Mouse (Mus musculus): Measurements from ENCODE around the gene Jtb. TPM values are rescaled to one million over a fixed set of nuclear protein-coding genes. Genes with fewer than 3 reads are reported as not detected.

The Jtb gene
- total and polyA plus RNA-seq, 2 experiments from 2014 or later: 52.5 to 115 TPM

DNA sequence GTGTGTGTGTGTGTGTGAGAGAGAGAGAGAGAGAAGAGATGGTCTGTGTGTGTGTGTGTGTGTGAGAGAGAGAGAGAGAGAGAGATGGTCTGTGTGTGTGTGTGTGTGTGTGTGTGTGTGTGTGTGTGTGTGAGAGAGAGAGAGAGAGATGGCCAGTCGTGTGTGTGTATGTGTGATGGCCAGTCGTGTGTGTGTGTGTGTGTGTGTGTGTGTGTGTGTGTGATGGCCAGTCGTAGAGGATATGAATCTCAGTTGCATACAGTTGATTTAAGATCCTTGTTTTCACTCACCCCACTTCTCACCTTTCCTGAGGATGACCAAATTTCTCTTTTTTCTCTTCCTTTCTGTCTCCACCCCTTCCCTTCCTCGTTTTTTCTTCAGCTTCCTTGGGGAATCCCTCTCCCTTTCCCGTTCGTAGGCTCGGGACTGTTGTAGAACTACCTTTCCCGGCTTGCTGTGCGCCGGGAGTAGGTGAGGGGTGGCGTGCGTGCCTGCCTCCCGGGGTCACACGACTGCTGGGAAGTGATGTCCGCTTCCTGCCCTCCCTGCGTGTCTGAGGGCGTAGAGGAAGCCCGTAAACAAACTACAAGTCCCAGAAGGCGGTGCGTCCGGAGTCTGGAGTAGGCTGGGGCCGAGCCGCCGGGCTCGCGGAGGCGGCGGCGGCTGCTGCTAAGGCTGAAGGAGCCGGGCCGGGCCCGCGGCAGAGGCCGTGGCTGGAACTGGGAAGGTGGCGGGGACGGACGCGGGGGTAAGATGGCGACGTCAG, 22.4 kb downstream of the Jtb start, which contains the start of gene Crtc2:
TSS of gene Crtc2 (plus strand) at position 511 of the 766 bp plus-strand sequence.
- TF ChIP-seq CTCF (IDR thresholded peaks at IDR 0.05; ENCODE audit: low read depth): no peak
- Histone ChIP-seq H3K4me3 (ENCODE audit: low read length) (peak within 1 kb of the TSS; percentile 97), H3K4me1 (ENCODE audit: insufficient read depth, low read length) (peaks cover 5% of the 10 kb centered on the region), H3K9me3 (ENCODE audit: low read length) (no peaks in the 10 kb centered on the region), H3K4me2 (ENCODE audit: low read depth, low read length) (peak within 1 kb of the TSS; percentile 89), H3K9ac (replicated peaks; ENCODE audit: low read length) (peak within 1 kb of the TSS; percentile 90), H3K36me3 (ENCODE audit: insufficient read depth, low read length) (peaks cover 12% of the 10 kb centered on the region), H3K27me3 (ENCODE audit: insufficient read depth, low read length) (no peaks in the 10 kb centered on the region), H3K27ac (peak within 1 kb of the TSS; percentile 89)
- 0% methylated on average over 38 of the region's 40 CpGs for WGBS
- peak; percentile 98 for DNase-seq (ENCODE audit: low spot score)
- ATAC-seq: peak; percentile 97

DNA sequence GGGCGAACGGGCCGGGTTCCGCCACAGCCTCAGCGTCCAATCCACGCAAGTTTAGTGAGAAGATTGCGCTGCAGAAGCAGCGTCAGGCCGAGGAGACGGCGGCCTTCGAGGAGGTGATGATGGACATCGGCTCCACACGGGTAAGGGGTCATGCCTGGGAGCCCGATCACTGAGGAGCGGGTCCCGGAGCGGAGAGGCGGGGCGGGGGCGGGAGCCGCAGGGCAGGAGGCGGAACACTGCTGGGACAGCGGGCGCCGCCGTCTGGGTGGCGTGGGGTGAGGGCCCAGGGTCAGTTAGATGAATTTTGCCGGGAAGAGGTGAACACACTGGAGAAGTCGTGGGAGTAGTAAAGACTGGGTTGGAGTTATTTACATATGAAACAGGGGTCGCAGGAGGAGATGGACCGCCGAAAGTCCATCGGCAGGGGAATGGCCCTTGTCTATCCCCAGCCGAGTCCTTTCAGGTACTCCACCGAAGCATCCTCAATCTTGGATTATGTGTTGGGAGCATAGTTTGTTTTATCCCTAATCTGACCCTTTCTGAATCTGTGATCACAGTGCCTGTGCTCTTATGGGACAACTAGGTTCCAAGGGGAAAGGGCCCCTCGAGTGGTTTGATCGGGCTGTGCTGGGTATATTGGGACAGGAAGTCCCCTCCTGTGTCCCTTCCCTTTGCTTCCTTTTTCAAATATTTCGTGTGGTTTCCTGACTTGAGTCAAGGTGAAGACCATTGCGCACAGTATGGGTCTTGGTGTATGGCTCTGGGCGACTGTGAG, 23.2 kb downstream of the Jtb start:
- Histone ChIP-seq H3K27me3 (ENCODE audit: insufficient read depth, low read length) (no peaks in the 10 kb centered on the region), H3K36me3 (ENCODE audit: insufficient read depth, low read length) (peaks cover 19% of the 10 kb centered on the region), H3K4me1 (ENCODE audit: insufficient read depth, low read length) (peaks cover 5% of the 10 kb centered on the region), H3K4me2 (ENCODE audit: low read depth, low read length) (peak overlapping the region; percentile 89), H3K9me3 (ENCODE audit: low read length) (no peaks in the 10 kb centered on the region), H3K4me3 (ENCODE audit: low read length) (peak overlapping the region; percentile 97), H3K9ac (replicated peaks; ENCODE audit: low read length) (peak overlapping the region; percentile 90), H3K27ac (peak overlapping the region; percentile 89)
- WGBS: under 1% methylated on average over 41 of the region's 41 CpGs
- TF ChIP-seq CTCF (IDR thresholded peaks at IDR 0.05; ENCODE audit: low read depth): no peak
- ATAC-seq (no peak; the same call in 1 of the 2 replicates), DNase-seq (ENCODE audit: low spot score) (no peak)

DNA sequence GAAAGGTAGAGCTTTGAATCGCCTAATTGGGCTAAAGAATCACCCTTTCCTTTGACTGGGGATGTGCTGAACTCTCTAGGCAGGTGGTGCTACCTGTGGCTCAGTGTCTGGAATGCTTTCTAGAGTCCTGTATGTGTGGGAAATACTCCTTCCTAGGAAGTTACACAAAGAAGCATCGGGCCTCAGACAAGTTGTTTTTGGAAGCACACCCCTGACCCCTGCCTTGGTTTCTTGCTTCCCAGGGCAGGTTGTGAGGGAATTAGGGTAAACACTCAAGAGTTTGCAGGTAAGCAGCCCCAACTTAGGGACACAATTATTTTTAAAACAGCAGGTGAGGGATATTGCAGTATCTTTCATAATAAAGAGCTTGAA, 23.8 kb downstream of the Jtb start:
- ATAC-seq (no peak), DNase-seq (ENCODE audit: low spot score) (no peak)
- Histone ChIP-seq H3K4me1 (ENCODE audit: insufficient read depth, low read length) (peaks cover 5% of the 10 kb centered on the region), H3K4me3 (ENCODE audit: low read length) (peak overlapping the region; percentile 97), H3K9me3 (ENCODE audit: low read length) (no peaks in the 10 kb centered on the region), H3K9ac (replicated peaks; ENCODE audit: low read length) (peak overlapping the region; percentile 90), H3K27ac (peak overlapping the region; percentile 89; the same call in 1 of the 2 replicates), H3K4me2 (ENCODE audit: low read depth, low read length) (peak overlapping the region; percentile 89), H3K36me3 (ENCODE audit: insufficient read depth, low read length) (peaks cover 24% of the 10 kb centered on the region), H3K27me3 (ENCODE audit: insufficient read depth, low read length) (no peaks in the 10 kb centered on the region)
- WGBS: 20% methylated on average over 2 of the region's 2 CpGs
- no peak for TF ChIP-seq CTCF (IDR thresholded peaks at IDR 0.05; ENCODE audit: low read depth)

DNA sequence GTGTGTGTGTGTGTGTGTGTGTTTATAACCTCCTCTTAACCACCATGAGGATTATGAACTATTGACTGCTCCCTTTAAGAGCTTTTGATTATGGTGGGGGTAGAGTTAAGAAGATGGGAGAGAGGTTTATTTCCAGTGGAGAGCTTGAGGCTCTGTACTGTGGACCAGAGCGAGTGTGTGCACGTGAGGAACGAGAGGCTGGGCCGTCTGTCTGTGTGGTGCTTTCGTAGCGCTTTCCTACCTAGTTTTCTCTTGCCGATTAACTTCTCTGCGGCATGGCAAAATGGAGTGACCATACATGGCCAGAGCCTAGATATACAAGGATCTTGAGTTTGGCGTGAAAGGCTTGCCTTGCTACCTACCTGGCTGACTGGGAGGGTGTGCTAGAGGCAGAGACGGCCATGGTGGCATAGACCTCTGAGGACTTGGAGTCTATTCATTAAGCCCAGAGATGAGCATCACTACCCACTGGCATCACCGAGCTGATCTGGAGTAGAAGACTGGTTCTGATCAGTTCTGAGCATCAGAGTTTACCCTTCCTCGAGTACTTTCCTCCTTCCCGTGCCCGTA, 24.5 kb downstream of the Jtb start:
- no peak for DNase-seq (ENCODE audit: low spot score)
- peaks cover 31% of the 10 kb centered on the region for H3K36me3 ChIP-seq (ENCODE audit: insufficient read depth, low read length)
- no peak overlapping the region for H3K9ac ChIP-seq (replicated peaks; ENCODE audit: low read length)
- H3K27ac ChIP-seq: no peak overlapping the region
- WGBS: 90% methylated on average over 14 of the region's 14 CpGs
- peaks cover 5% of the 10 kb centered on the region for H3K4me1 ChIP-seq (ENCODE audit: insufficient read depth, low read length)
- H3K27me3 ChIP-seq (ENCODE audit: insufficient read depth, low read length): no peaks in the 10 kb centered on the region
- H3K4me2 ChIP-seq (ENCODE audit: low read depth, low read length): peak overlapping the region; percentile 89; the same call in 1 of the 2 replicates
- ATAC-seq: no peak
- H3K4me3 ChIP-seq (ENCODE audit: low read length): no peak overlapping the region
- no peak for TF ChIP-seq CTCF (IDR thresholded peaks at IDR 0.05; ENCODE audit: low read depth)
- no peaks in the 10 kb centered on the region for H3K9me3 ChIP-seq (ENCODE audit: low read length)

DNA sequence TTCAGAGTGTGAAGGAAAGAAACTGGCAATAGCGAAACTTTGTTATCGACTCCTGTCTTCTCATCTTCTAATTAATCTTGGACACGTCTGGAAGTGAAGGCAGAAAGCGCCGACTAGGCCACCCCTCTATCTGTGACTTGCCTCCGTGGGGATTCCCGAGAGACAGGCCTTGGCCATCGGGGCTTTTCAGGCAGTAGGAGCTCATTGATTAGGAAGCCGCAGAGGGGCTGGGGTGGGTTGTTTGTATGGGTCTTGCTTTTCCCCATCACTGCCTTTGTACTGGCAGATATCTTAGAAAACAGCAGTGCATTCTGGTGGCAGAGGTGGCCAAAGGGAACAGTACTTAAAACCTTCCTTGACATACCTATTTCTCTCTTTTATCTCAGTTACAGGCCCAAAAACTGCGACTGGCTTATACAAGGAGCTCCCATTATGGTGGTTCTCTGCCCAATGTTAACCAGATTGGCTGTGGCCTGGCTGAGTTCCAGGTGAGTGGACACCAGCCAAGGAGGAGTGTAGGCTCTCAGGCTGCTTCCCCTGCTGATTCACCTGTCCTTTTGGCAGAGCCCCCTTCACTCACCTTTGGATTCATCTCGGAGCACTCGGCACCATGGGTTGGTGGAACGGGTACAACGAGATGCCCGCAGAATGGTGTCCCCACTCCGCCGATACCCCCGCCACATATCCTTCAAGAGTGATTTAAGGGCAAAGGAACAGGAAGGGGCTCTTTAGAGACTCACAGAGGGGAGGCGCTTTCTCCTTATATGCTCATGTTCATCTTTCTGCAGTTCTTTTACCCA, 25.5 kb downstream of the Jtb start:
- peaks cover 42% of the 10 kb centered on the region for H3K36me3 ChIP-seq (ENCODE audit: insufficient read depth, low read length)
- H3K9me3 ChIP-seq (ENCODE audit: low read length): no peaks in the 10 kb centered on the region
- no peak overlapping the region for H3K4me3 ChIP-seq (ENCODE audit: low read length)
- no peak for TF ChIP-seq CTCF (IDR thresholded peaks at IDR 0.05; ENCODE audit: low read depth)
- H3K27ac ChIP-seq: no peak overlapping the region
- H3K4me1 ChIP-seq (ENCODE audit: insufficient read depth, low read length): peaks cover 5% of the 10 kb centered on the region
- no peaks in the 10 kb centered on the region for H3K27me3 ChIP-seq (ENCODE audit: insufficient read depth, low read length)
- ATAC-seq (no peak), DNase-seq (ENCODE audit: low spot score) (no peak)
- no peak overlapping the region for H3K9ac ChIP-seq (replicated peaks; ENCODE audit: low read length)
- WGBS: 87% methylated on average over 19 of the region's 19 CpGs
- H3K4me2 ChIP-seq (ENCODE audit: low read depth, low read length): no peak overlapping the region

DNA sequence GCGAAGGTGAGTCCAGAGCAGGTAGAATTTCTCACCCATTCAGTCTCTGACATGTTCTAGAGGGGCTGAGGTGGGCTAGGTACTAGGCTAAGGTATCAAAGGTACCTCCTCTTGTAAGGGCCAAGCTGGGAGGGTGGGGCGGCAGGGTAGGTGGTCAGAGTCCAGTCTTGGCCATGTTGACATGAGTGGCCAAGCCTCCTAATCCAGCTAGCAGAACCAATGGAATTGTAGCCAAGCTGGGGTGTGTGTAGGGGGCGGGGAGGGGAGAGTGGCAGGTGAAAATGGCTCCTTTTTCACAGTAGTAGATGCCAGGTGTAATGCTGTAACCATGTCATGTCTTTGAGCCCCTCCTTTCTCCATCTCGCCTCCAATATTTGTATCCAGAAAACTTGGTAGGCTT, 27.1 kb downstream of the Jtb start:
- H3K27me3 ChIP-seq (ENCODE audit: insufficient read depth, low read length): no peaks in the 10 kb centered on the region
- WGBS: 94% methylated on average over 4 of the region's 4 CpGs
- H3K9ac ChIP-seq (replicated peaks; ENCODE audit: low read length): no peak overlapping the region
- peaks cover 57% of the 10 kb centered on the region for H3K36me3 ChIP-seq (ENCODE audit: insufficient read depth, low read length)
- ATAC-seq: no peak
- no peaks in the 10 kb centered on the region for H3K9me3 ChIP-seq (ENCODE audit: low read length)
- H3K4me1 ChIP-seq (ENCODE audit: insufficient read depth, low read length): peaks cover 5% of the 10 kb centered on the region
- no peak overlapping the region for H3K4me2 ChIP-seq (ENCODE audit: low read depth, low read length)
- H3K27ac ChIP-seq: no peak overlapping the region
- DNase-seq (ENCODE audit: low spot score): no peak
- TF ChIP-seq CTCF (IDR thresholded peaks at IDR 0.05; ENCODE audit: low read depth): no peak
- H3K4me3 ChIP-seq (ENCODE audit: low read length): no peak overlapping the region

Data from hindbrain, postnatal 0 days (tissue).